ENCODE assay signal across 17 mouse cellular contexts in genomic region chr1:156458391-156459060, GRCm38 (mm10). TPM values are rescaled to one million over a fixed set of nuclear protein-coding genes. Genes with fewer than 3 reads are reported as not detected.
DNase-seq lines count a peak whose midpoint lies in the region; ATAC-seq and TF ChIP-seq lines count a peak whose summit lies in the region.
"Had no signal": no experiment of that assay in that cellular context is flagged by ENCODE, and none has a peak within 500 bp of the region (broad histone marks: within the 10 kb centered on the region; RNA-seq: fewer than 3 reads in every experiment).

No protein-coding gene starts in this region.

- H3K79me2 ChIP-seq in liver, adult 2 months (ENCODE audit: control insufficient read depth, insufficient read depth, low read length), result no peaks in the 10 kb centered on the region

- no peak for TF ChIP-seq CTCF in liver, adult 2 months (IDR thresholded peaks at IDR 0.05; ENCODE audit: low read depth, low read length)
- no peak for TF ChIP-seq CTCF in liver, embryonic 14.5 days (IDR thresholded peaks at IDR 0.05; ENCODE audit: low read depth)

- DNase-seq in liver, adult 2 months (ENCODE audit: extremely low read depth, low read depth, low spot score), result peak; percentile 90
- DNase-seq in liver, result no peak
- peak in 1 of 3 experiments; percentile 28 for DNase-seq in liver, embryonic 14.5 days (ENCODE audit: low read depth in 3 of 3, low spot score in 3 of 3)
- no peak for DNase-seq in embryo, embryonic 10.5 days (ENCODE audit: low spot score)
- no peak for DNase-seq in right cerebral cortex, postnatal 36 days (ENCODE audit: low spot score in 2 of 2)
- DNase-seq: cerebellum, postnatal 25 days; gastrocnemius, postnatal 25 days; kidney, adult 11 months; kidney, postnatal 36 days; right cerebral cortex, postnatal 14 days had no signal

- no peak overlapping the region for H3K4me3 ChIP-seq in liver, adult 2 months (ENCODE audit: insufficient read depth, low read depth, low read length)
- no peak overlapping the region for H3K4me3 ChIP-seq in liver, embryonic 14.5 days (ENCODE audit: insufficient read depth in 1 of 2, low read depth in 2 of 2, low read length in 2 of 2)
- H3K4me3 ChIP-seq in forebrain, embryonic 13.5 days, result no peak overlapping the region
- H3K4me3 ChIP-seq: embryonic facial prominence, embryonic 12.5 days; heart, embryonic 12.5 days; hindbrain, embryonic 10.5 days; midbrain, embryonic 13.5 days had no signal

- ATAC-seq in granulocyte monocyte progenitor cell, adult 5-6 weeks (replicated peaks; ENCODE audit: poor library complexity, severe bottlenecking), result peak; percentile 65
- ATAC-seq in liver, embryonic 14.5 days (ENCODE audit: insufficient read depth), result peak; percentile 11; the same call in 1 of the 2 replicates
- ATAC-seq in megakaryocyte, adult 5-6 weeks (ENCODE audit: poor library complexity, severe bottlenecking), result peak; percentile 16; the same call in 1 of the 2 replicates
- no peak for ATAC-seq in forebrain, embryonic 13.5 days
- ATAC-seq: midbrain, embryonic 13.5 days had no signal

- H3K4me2 ChIP-seq in liver, embryonic 14.5 days (ENCODE audit: low read depth), result no peak overlapping the region
- no peak overlapping the region for H3K4me2 ChIP-seq in forebrain, embryonic 13.5 days
- H3K4me2 ChIP-seq: embryonic facial prominence, embryonic 12.5 days; heart, embryonic 12.5 days; midbrain, embryonic 13.5 days had no signal

- H3K27me3 ChIP-seq in liver, adult 2 months (ENCODE audit: control insufficient read depth, insufficient read depth, low read length), result peaks cover 18% of the 10 kb centered on the region
- H3K27me3 ChIP-seq in liver, embryonic 14.5 days (ENCODE audit: control insufficient read depth, insufficient read depth, low read length), result no peaks in the 10 kb centered on the region
- H3K27me3 ChIP-seq in forebrain, embryonic 13.5 days, result no peaks in the 10 kb centered on the region
- H3K27me3 ChIP-seq: embryonic facial prominence, embryonic 12.5 days; heart, embryonic 12.5 days; midbrain, embryonic 13.5 days had no signal

- H3K9ac ChIP-seq in liver, adult 2 months (ENCODE audit: low read depth, low read length), result no peak overlapping the region
- H3K9ac ChIP-seq in liver, embryonic 14.5 days (replicated peaks), result no peak overlapping the region
- no peak overlapping the region for H3K9ac ChIP-seq in forebrain, embryonic 13.5 days
- H3K9ac ChIP-seq: embryonic facial prominence, embryonic 12.5 days; heart, embryonic 12.5 days; midbrain, embryonic 13.5 days had no signal

- H3K36me3 ChIP-seq in liver, adult 2 months (ENCODE audit: control insufficient read depth, insufficient read depth, low read length), result no peaks in the 10 kb centered on the region
- H3K36me3 ChIP-seq in liver, embryonic 14.5 days (replicated peaks; ENCODE audit: control insufficient read depth, insufficient read depth, low read depth), result 0 out of 2 replicates have a peak, but pooled peaks cover 2% of the 10 kb centered on the region
- H3K36me3 ChIP-seq in forebrain, embryonic 13.5 days (ENCODE audit: poor library complexity, severe bottlenecking), result peaks cover 3% of the 10 kb centered on the region; the same call in 1 of the 2 replicates
- H3K36me3 ChIP-seq: midbrain, embryonic 13.5 days had no signal

- H3K4me1 ChIP-seq in liver, adult 2 months (ENCODE audit: control insufficient read depth, insufficient read depth, low read length), result peaks cover 9% of the 10 kb centered on the region
- peaks cover 0 to 27% of the 10 kb centered on the region in 2 experiments for H3K4me1 ChIP-seq in liver, embryonic 14.5 days (replicated peaks; ENCODE audit: control insufficient read depth in 2 of 2, insufficient read depth in 2 of 2, low read length in 1 of 2)
- no peaks in the 10 kb centered on the region for H3K4me1 ChIP-seq in forebrain, embryonic 13.5 days
- H3K4me1 ChIP-seq: embryonic facial prominence, embryonic 12.5 days; midbrain, embryonic 13.5 days had no signal

- H3K27ac ChIP-seq in liver, adult 2 months (replicated peaks; ENCODE audit: insufficient read depth, low read depth, low read length), result peak overlapping the region; percentile 12; the same call in 1 of the 2 replicates
- no peak overlapping the region; the same call in 1 of the 2 replicates for H3K27ac ChIP-seq in liver, embryonic 14.5 days
- no peak overlapping the region for H3K27ac ChIP-seq in forebrain, embryonic 13.5 days
- H3K27ac ChIP-seq: embryonic facial prominence, embryonic 12.5 days; hindbrain, embryonic 10.5 days; midbrain, embryonic 13.5 days had no signal

- TF ChIP-seq POLR2A in liver, adult 2 months (IDR thresholded peaks at IDR 0.05; ENCODE audit: extremely low read depth, insufficient read depth, low read length), result no peak

- 15% methylated on average over 8 of the region's 8 CpGs for WGBS in liver, adult 2 months
- 34% methylated on average over 8 of the region's 8 CpGs for WGBS in liver, embryonic 14.5 days (ENCODE audit: insufficient replicate concordance)
- WGBS in forebrain, embryonic 13.5 days, result 91% methylated on average over 8 of the region's 8 CpGs

- no peaks in the 10 kb centered on the region for H3K9me3 ChIP-seq in liver, embryonic 14.5 days (ENCODE audit: control insufficient read depth, low read length)
- no peaks in the 10 kb centered on the region for H3K9me3 ChIP-seq in forebrain, embryonic 13.5 days (replicated peaks)
- H3K9me3 ChIP-seq: embryonic facial prominence, embryonic 12.5 days; heart, embryonic 12.5 days; hindbrain, embryonic 10.5 days; midbrain, embryonic 13.5 days had no signal

- no peak for TF ChIP-seq EP300 in liver, embryonic 14.5 days (IDR thresholded peaks at IDR 0.05; ENCODE audit: low read depth)

RNA-seq across cellular contexts. Expression of gene Soat1, which starts 15.6 kb away (rescaled TPM):
- 5.9 and 7.7 TPM in 2 replicates for total RNA-seq in liver, adult 2 months (2014; rRNA removed)
- 1.2 and 2.4 TPM in 2 replicates for polyA plus RNA-seq in liver, adult 2 months (2012; rRNA removed)
- total RNA-seq in granulocyte monocyte progenitor cell, adult 5-6 weeks (2014; fragmentation: Nextera tagmentation), result 86.0 and 109 TPM in 2 replicates
- 109 and 119 TPM in 2 replicates for total RNA-seq in granulocyte monocyte progenitor cell, adult 5-6 weeks (2017)
- 8.1 and 8.8 TPM in 2 replicates for polyA plus RNA-seq in liver, embryonic 14.5 days (2012; rRNA removed)
- 10.4 and 11.7 TPM in 2 replicates for polyA plus RNA-seq in liver, embryonic 14.5 days (2014; fragmentation: Nextera tagmentation; extraction: Ambion mirVana)
- 223 and 228 TPM in 2 replicates for total RNA-seq in megakaryocyte, adult 5-6 weeks (2015)
- 341 and 376 TPM in 2 replicates for total RNA-seq in megakaryocyte, adult 5-6 weeks (2017)
- polyA plus RNA-seq in forebrain, embryonic 13.5 days (2015; fragmentation: Nextera tagmentation; extraction: Ambion mirVana), result 16.0 and 18.1 TPM in 2 replicates

RNA-seq across cellular contexts. Expression of gene Axdnd1, which starts 37.6 kb away (rescaled TPM):
- total RNA-seq in liver, adult 2 months (2014; rRNA removed), result not detected in 2 replicates
- not detected in 2 replicates for polyA plus RNA-seq in liver, adult 2 months (2012; rRNA removed)
- not detected in 2 replicates for total RNA-seq in granulocyte monocyte progenitor cell, adult 5-6 weeks (2014; fragmentation: Nextera tagmentation)
- total RNA-seq in granulocyte monocyte progenitor cell, adult 5-6 weeks (2017), result 0.26 and 1.5 TPM in 2 replicates
- 0.06 TPM in 1 of 2 replicates, not detected in the other for polyA plus RNA-seq in liver, embryonic 14.5 days (2012; rRNA removed)
- polyA plus RNA-seq in liver, embryonic 14.5 days (2014; fragmentation: Nextera tagmentation; extraction: Ambion mirVana), result 0.06 and 0.09 TPM in 2 replicates
- total RNA-seq in megakaryocyte, adult 5-6 weeks (2015), result 2.2 TPM in 1 of 2 replicates, not detected in the other
- 0.92 and 1.8 TPM in 2 replicates for total RNA-seq in megakaryocyte, adult 5-6 weeks (2017)
- 0.30 and 0.33 TPM in 2 replicates for polyA plus RNA-seq in forebrain, embryonic 13.5 days (2015; fragmentation: Nextera tagmentation; extraction: Ambion mirVana)
- total RNA-seq: gastrocnemius, postnatal 25 days had no signal

Comparison
In these comparisons a context has a peak if more than half of its experiments do, and no peak if none do; other contexts are left out.
1. RNA of gene Soat1, which starts 15.6 kb away (total RNA-seq): 223 to 376 TPM in megakaryocyte, adult 5-6 weeks and 86.0 to 119 TPM in granulocyte monocyte progenitor cell, adult 5-6 weeks; 5.9 to 7.7 TPM in liver, adult 2 months; every median in the first group is over 10 times any median in the second.